Mouse (Mus musculus) kidney, postnatal 4 days (tissue): ENCODE results near the gene Gm27029.
"Not testable (repeated sequence)": the region's sequence is repeated elsewhere in the genome, so short reads cannot be mapped to it uniquely, and the experiment has no call there.

ENCODE experiments used
- DNase-seq, 2 experiments: peaks; one replicate each; pipeline ENCODE4 v3.0.0; 2021; ENCODE audit warnings: mixed read lengths in 2 of 2

Gm27029 gene

DNA sequence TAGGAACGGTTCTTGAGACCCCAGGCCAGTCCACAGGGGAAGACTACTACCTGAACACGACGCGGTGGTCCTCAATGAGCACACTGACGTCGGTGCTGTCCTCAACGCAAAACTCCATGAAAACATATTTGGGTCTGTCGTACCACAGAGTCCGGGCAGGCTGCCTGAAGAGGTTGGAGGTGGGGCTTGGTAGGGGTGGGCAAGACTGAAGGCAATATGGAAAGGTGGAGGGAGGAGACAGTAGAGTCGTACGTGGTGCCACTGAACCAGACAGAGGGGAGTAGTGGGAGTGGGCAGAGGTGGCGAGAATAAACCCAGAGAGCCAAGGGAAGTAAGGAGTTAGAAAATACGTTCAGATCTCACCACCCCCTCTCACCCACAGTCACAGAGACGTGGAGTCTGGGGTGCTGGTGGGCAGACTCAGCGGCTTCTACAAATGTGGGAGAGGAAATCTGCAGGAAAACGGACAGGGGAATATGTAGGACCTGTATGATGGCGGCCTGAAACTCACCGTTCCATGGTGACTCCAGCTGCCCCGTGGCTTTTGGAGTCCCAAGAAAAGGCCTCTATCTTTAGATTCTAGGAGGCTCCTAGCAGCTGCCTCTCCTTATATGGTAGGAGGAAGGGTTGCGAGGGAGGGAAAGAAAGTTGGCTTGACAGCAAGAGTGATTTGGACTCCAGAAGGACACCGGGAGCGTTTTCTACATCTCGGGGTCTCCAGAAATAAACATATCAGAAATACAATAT is at the start of gene Gm27029:
Gm27029 (minus strand) TSS at position 692 of the 747 bp plus-strand sequence.
- DNase-seq: peak; percentile 34 to 60

DNA sequence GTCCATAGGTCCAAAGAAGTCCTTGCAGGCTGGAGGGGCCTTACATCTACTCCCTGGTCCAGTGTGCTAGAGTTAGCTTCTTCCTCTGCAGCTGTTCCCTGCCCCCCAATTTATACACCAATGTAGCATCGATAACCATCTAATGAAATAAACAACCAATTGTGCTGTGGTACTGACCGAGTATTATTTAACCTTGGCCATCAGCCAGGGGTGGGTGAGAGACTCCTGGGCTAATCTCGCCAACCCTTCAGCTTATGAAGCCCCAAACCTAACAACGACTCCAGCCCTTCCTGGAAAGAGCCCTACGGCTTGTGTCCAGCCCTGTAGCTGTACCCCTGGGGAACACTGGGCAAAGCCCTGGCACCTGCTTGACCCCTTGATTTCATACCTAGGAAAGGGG is 49.7 kb upstream of the Gm27029 start:
- no peak for DNase-seq

DNA sequence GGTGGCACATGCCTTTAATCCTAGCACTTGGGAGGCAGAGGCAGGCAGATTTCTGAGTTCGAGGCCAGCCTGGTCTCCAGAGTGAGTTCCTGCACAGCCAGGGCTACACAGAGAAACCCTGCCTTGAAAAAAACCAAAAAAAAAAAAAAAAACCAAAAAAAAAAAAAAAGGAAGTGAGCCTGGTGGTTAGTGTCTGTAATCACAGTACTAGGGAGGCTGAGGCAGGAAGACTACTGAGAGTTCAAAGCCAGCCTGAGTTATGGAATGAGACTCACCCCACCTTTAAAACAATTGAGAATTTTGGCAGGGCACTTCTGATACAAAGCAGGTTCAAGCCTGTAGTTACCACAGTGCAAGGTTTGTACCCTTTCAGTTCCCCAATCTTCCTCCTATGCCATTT is 49.1 kb upstream of the Gm27029 start:
- not testable (repeated sequence) for DNase-seq

DNA sequence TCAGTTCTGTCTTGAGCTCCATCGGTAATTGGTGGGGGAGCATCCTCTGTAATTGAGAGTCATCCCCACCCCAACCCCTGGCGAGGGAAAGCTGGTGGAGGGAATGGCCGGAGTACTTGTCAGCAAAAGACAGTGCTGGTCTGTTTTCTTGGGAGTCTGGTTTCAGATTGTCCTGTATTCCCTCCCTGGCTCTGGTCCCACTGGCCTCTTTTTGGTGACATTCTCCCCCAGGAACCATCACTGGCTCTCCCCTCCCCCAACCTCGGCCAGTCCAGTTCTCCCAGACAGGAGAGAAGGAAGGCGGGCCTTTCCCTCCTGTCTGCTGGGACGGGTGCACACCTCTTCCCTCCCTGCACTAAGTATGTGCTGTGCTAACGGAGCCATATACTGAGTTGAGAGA is 47.7 kb upstream of the Gm27029 start:
- DNase-seq: peak in 1 of 2 experiments; percentile 37

DNA sequence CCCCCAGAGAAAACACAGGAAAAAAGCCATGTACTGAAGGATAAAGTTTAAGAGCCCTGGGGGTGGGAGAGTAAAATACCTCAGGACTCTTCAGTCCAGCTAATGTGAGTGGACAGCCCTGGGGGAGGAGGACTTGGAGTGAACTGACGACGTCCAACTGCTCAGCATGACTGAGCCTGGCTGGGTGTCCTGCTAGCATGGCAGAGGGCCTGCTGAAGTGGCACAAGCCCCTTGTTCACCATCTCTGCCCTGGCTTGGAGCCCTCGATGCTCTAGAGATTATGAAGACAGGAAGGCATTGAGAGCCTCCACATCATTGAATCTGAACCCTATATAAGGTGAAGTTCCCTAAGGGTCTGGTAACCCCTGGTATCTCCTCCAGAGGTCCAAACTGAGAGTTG is 47.3 kb upstream of the Gm27029 start:
- no peak for DNase-seq

DNA sequence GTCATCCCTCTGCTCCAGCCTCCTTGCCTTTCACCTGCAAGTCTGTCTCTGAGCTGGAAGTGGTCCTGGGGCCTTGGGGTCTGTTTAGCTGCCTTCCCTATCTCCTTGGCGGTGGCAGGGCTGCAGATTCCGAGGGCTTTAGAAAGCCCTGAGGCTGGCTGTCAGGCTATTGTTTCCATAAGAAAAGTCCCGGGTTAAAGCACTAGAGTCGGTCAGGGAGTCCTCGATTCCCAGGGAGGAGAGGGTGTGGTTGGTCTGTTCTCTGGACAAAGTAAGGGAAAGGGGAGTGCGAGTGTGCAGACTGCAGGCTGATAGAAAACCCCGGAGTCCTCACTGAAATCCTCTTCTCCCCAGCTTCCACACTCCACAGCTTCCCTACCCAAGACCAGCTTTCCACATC is 45.6 kb upstream of the Gm27029 start:
- no peak for DNase-seq

DNA sequence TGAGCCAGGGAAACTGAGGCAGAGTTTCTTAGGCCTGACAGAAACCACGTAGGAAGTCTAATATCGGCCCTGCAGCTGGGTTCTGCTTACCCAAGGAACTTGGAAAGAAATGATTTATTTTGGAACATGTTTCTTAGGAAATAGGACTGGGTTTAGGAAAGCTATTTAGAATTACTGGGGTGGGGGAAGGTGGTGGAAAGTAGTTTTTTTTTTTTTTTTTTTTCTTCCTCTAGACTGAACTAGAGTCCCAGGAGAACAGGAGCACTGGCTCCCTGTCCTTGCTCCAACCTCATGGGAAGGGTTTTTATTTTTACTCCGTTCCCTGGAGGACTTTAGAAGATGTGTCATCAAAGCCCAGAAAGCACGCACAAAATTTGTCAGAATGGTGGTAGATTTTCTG is 44.6 kb upstream of the Gm27029 start:
- no peak for DNase-seq

DNA sequence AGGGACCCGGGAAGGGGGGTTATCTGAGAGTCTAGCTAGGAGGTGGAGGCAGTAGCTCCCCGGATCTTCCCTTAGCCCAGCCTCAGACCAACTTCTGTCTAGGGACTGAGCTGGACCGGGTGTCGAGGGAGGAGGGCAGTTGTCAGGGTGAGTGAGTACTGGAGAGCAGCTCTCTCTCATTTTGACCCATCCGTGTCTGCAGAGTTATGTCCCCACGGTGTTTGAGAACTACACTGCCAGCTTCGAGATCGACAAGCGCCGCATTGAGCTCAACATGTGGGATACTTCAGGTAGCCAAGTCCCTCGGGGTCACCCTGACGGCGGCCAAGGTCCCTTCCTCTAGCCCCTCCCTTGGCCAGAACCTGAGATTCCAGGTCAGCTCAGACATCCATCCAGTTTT is 44.1 kb upstream of the Gm27029 start:
- DNase-seq: no peak

DNA sequence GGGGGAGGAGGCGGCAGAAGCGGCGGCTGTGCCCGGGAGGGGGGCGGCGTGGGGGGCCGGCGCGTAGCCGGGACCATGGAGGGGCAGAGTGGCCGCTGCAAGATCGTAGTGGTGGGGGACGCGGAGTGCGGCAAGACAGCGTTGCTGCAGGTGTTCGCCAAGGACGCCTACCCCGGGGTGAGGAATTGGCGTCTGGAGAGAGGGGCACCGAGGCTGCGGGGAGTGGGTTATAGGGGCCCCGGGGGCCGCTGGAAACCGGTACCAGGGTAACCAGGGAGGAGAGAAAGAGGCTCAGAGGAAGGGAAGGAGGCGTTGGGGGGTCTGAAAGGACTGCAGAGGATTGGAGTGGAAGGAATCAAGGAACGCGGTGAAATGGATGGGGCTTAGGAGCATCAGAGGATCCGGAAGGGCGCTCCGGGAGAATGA is 43.7 kb upstream of the Gm27029 start:
- DNase-seq: no peak

DNA sequence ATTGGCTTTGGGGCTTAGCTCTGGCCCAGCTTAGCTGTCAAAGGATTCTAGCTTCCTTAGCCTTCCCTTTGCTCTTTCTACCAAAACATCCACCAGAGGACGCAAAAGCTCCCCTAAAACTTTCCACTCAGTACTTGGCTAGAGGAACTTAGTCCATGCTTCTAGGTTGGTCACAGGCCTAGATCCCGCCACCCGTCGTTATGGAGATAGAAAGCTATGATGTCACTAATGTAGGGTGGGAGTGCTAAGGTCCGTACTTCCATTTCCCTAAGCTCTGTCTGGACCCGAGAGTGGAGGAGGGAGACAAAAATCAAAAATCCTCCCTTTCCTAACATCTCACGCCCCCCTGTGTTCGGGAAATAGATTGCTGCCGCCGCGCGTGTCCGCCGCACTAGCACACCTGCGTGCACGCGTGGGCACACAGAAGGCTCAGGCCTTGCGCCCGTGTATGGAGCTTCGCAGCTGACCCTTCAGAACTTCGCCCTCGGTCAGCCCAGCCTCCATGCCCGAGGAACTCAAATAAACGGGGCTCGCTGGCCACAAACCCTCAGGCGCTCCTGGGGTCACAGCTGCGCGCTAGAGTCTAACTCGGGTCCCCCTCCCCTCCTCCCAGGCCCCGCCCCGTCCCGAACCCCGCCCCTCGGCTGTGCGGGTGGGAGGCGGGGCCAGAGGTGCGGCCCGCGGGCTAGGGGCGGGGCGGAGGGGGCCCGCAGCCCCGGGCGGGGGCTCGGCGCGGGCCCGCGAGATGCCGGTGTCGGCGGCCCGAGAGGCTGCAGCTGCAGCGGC is 43.1 kb upstream of the Gm27029 start:
- DNase-seq: peak; percentile 81 to 87

DNA sequence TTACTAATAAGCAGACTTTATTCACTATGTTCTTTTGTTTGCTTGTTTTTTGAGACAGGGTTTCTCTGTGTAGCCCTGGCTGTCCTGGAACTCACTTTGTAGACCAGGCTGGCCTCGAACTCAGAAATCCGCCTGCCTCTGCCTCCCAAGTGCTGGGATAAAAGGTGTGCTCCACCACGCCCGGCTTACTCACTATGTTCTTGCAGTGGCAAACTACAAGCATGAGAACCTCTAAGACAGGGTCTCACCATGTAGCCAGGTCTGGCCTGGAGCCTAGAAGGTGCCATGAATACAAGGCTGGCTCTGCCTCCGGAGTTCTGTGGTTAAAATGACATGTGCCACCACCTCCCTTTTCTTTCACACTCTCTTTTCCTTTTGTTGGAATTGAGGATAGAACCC is 42.0 kb upstream of the Gm27029 start:
- not testable (repeated sequence) for DNase-seq

DNA sequence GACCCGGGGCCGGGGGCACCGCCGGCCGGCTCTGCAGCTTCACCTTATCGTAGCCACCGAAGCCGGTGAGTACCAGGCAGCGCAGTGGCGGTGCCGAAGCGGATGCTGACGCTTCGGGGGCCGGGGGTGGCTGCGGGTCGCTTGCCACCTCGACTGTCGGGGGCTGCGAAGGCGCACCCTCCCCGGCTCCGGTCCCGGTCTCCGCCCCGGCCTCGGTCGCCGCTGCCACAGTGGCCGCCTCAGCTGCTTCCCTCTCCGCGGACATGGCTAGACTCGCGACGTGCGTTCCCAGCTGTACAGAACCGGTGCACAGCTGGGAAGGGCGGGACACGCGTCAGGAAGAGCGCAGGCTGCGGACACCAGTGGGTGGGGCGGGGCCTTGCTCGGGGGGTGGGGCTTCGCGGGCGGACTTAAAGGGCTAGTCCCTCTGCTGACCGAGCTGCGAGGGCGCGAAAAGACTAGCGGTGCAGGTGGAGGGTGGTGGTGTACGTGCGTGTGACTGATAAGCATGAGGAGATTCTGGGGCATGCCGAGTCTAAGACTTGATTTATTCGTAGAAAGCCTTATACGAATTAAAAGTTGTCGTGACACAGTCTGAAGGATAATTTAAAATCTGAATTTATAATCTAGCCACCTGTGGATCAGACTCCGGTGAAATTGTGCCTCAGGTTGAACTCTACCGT is 41.4 kb upstream of the Gm27029 start, which contains the start of gene Vat1:
Vat1 (minus strand) TSS at position 362 of the 683 bp plus-strand sequence.
- DNase-seq: peak; percentile 81 to 88

DNA sequence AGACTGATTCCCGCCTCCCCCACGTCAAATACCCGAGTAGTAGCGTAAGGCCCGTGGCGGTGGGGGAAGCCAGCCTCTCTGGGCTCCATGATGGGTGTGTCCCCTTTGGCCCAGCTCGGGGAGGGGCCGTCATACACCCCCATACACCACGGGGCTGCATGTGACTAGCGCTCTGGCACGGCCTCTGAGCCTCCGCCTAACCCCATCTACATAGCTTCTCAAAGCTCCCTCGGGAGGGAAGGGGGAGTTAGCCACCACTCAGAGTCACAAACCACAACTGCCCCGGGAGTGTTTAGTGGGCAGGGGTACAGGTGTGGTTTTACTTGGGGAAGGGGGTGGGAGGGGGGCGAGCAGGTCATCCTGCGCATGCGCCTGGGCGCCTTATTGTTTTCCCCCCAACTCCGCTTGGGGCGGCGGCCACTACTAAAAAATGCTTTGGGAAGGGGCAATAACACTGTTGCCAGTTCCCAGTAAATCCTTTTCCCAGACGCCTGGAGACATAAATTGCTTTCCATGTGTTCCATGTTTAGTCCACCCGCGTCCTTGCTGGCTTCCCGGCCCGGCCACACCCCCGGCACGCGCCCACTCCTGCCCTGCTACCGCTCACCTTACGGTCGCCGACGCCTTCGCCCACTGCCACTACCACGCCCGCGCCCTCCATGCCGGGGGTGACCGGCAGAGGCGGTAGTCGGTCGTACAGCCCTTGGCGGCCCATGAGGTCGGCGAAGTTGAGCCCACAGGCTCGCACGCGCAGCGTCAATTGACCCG is 40.7 kb upstream of the Gm27029 start:
- DNase-seq: peak; percentile 67 to 79

DNA sequence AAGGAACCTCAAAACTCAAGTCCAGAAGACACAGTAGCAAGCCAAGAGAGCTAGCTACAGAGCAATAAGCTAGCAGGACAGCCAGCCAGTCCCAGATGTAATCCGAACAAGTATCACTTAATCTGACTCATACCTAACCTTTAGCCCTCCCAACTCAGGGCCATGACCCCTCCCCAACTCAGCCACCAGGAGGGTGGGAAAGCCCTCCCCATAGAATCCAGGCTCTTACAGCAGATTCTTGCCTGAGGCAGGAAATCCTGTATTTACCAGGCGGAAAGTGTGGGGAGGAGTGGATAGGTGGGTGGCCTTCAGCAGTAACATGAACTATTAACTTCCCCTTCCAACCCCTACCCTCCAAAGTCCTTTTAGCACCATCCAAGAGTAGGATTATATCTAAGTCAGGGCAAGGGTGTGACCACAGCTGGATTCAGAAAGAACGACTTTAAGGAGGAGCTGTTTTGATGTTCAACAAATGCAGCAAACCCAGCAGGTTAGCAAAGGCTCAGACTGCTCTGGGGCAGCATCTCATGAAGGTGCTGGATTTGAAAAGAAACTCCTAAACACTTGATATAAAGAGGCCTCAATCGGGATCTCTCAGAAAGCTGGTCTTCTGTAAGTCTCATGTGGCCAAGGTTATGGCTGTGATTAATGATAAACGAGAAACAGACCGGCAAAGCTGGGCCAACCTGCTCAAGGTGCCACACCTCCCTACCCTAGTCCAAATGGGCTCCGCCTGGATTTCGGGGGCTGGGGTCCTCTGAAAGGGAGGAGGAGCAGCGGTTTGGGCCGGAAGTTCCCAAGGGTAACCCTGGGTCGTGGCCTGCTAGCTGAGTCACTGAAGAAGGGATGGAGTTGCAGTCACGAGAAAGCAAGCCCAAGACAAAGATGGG is 39.9 kb upstream of the Gm27029 start, which contains the start of gene Rnd2:
Rnd2 (plus strand) TSS at position 789 of the 890 bp plus-strand sequence.
- DNase-seq: peak in 1 of 2 experiments; percentile 51

DNA sequence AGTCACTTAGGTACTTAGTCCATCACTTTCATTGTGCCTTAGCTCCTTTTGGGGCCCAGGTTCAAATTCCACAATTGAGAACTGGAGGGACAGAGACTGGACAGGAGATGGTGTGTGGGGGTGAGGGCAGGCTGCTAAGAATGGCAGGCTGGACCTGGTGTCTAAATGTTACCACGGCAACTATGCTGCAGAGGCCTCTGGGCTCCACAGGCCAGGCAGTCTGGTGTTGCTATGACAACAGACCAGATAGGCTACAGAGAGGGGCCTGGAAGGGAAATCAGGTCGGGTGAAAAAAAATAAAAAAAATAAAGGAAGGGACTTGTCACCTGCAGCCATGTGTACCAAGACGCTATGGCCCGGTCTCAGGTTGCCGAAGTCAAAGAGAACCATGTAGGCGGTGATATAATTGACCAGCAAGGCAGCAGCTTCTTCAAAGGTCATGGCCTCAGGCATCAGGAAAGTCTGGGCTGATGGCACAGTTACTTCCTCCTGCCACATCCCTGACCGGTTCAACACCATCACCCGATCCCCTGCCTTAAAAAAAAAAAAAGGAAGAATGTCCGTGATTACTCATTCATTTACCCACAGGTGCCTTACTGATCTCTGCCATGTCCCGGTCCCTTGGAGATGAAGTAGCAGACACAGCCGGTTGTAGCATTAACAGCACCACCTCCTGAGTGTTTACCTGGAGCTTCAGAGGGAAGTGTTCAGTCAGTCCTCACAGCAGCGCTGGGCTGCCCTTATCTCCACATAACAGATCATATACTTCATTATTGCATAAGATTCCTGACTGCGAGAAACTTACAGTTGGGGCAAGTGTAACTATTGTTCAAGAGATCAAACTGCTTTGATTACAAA is 38.2 kb upstream of the Gm27029 start:
- DNase-seq: no peak

DNA sequence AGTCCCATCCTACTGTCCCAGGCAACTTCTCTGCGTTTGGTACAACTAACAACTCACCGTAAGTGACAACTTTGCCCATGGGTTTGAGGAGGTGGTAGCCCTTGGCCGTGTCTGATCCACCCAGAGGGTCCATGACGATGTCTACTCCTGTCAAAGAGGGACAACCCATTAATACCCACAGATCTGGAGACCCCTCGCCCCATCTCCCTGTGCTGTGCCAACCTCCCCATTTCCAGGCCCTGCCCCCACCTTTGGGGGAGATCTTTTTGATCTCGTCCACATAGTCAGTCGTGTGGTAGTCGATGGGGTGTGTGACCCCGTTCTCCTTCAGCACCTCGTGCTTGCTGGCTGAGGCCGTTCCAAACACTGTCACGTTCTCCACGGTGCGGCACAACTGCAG is 37.5 kb upstream of the Gm27029 start:
- no peak for DNase-seq

DNA sequence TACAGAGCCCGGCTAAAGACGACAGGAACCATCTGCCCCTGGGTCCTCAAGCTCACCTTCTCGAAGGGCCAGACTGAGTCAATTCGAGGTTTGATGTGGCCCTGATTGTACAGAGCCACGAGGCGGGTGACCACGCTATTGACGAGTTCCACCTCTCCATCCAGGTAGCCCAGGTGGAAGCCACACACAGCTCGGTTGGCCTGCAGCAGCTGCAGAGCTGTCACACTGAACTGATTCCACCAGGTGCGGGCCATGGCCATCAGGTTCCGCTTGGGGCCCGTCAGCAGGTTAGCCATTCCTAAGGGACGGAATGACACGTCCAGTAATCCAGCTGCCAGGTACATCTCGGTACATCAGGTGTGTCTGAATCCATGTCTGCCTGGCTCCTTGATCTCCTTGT is 35.7 kb upstream of the Gm27029 start:
- DNase-seq: no peak

DNA sequence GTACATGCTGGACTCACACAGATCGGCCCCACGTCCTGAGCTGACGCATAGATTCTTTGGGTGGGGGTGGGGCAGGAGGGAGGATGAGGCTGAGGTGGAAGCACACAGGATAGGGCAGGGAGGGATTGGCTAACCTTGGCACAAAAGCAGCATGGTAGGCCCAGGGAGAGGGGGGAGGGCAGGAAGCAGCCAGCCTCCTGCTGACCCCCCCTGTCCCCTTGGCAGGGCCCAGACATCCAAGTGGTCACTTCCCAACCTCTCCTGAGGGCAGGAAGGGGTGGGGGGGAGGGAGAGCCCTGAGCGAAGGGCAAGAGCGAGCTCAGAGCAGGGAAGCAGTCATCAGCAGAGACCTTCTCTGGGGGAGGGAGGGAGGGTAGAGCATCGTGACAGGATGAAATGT is 35.1 kb upstream of the Gm27029 start:
- DNase-seq: peak in 1 of 2 experiments; percentile 55

DNA sequence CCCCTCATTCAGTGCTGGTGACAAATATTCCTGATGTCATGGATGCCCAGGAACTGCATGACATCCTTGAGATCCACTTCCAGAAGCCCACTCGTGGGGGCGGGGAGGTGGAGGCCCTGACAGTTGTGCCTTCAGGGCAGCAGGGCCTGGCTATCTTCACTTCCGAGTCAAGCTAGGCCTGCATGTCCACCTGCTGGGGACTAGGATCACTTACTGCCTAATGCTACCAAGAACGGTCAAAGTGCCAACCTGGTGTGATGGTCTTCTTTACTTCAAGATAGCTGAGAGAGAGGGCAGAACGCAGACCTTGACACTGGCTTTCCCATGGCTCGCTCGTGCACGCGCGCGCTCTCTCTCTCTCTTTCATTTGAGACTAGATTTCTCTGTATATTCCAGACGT is 33.6 kb upstream of the Gm27029 start:
- no peak for DNase-seq

DNA sequence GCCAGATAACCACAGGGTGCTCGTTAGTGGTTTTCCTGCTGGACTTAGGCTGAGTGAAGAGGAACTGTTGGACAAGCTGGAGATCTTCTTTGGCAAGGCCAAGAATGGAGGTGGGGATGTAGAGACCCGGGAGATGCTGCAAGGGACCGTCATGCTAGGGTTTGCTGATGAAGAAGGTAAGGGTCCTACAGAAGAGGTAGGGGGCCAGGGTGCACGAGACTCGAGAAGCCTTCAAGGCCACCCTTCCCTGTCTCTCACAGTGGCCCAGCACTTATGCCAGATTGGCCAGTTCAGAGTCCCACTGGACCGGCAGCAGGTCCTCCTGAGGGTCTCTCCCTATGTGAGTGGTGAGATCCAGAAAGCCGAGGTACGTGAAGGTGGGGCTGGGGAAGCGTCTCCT is 33.0 kb upstream of the Gm27029 start:
- DNase-seq: no peak

DNA sequence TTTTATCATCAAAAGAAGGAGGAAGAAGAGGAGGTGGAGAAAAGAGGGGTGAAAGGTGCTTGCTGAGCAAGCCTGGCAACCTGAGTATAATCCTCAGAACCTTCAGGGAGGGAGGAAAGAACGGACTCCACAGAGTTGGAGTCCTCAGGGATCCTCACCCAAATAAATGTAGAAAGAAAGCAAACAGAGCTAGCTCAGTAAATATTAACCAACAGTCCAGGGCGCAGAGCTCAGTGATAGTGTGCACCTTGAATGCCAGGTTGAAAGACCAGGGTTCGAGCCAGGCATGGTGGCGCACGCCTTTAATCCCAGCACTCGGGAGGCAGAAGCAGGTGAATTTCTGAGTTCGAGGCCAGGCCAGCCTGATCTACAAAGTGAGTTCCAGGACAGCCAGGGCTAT is 31.0 kb upstream of the Gm27029 start:
- no peak for DNase-seq
